Mouse (Mus musculus): ENCODE data around the gene Smox.
A peak's percentile ranks its signal among the peaks of the same experiment; 100 is the strongest.

Smox gene

DNA sequence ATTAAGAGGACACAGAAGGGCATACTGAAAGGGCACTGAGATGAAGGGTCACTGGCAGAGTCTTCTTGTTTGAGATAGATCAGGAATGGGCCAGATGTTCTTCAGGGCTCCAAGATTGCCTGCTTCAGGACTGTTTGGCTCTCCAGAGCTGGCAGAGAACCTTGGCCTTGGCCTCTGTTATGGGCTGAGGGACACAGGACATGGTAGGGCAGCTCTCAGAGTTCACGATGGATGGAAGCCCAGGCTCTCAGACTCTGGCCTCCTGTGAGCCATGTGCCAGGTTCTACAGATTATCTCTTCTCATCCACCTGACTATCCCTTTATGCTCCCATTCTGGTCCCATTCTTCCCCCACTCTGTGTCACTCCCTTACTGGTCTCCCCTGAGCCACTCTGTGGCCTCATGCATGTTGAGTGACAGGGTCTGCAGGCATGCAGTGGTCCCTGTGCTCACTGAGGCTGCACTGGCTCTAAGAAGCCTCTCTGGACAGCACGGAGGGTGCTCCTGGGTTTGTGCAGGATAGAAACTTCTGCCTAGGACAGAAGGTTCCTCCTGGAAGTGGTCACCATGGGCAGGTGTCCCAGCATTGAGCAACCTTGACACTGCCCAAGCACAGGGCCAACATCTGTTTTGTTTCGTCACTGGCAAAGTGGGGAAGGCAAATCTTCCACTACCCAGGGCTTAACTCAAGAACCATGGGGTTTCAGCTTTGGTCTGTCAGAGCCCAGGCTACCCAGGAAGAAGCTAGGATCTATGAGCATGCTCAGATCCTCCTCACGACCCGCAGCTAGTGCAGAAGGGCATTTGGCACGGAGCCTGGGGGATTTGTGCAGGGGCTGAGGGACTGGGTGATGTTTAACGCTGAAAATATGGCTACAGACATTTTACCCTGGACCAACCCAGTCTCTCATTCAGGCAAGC lies 60.7 kb downstream of the Smox start:
- DNase-seq (ENCODE audit: low read depth, low spot score): no peak

DNA sequence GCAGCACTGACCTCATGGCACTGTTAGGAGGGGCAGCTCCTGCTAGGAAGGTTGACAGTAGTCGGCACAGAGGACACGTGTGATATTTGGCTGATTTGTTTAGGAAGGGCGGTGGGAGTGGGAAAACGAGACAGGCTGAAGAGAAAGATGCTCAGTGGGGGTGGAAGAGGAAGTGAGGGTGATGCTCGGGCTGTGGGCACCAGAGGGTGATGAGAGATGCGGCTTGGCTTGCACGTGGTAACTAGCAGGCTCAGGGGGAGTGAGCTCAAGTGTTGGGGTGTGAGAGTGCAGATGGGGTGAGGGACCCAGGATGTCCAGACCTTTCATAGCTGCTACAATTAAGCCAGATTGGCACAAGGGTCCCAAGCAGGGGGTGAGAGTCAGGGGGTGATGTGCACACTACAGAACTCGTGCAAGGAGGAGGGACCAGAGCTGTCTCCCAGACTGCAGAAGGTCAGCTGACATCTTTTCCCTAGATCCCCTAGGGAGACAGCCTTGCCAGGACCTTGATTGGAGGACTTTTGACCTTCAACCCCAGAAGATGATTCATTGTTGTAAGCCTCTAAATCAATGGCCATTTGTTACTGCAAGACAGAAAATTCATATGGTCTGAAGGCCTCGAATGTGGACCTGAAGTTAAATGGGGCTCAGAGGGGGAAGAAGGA lies 61.6 kb downstream of the Smox start:
- no peak for DNase-seq (ENCODE audit: low read depth, low spot score)

DNA sequence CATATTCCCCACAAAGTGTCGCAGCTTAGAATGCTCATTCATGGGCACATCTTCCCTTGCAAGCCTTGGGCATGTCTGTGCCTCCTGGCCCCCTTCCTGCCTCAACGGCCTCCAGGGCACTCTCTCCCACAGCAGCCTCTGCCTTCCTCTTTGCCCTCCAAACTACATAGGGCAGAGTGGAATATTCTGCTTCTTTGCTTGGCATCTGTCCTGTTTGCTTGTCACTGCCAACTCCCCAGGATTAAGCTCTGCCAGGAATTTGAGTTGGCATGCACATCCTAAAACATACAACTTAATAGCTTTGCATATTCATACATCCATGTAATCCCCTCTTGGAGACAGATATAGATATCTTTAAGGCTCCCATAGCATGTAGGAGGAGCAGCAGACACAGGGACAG lies 66.6 kb downstream of the Smox start:
- no peak for DNase-seq (ENCODE audit: low read depth, low spot score)

DNA sequence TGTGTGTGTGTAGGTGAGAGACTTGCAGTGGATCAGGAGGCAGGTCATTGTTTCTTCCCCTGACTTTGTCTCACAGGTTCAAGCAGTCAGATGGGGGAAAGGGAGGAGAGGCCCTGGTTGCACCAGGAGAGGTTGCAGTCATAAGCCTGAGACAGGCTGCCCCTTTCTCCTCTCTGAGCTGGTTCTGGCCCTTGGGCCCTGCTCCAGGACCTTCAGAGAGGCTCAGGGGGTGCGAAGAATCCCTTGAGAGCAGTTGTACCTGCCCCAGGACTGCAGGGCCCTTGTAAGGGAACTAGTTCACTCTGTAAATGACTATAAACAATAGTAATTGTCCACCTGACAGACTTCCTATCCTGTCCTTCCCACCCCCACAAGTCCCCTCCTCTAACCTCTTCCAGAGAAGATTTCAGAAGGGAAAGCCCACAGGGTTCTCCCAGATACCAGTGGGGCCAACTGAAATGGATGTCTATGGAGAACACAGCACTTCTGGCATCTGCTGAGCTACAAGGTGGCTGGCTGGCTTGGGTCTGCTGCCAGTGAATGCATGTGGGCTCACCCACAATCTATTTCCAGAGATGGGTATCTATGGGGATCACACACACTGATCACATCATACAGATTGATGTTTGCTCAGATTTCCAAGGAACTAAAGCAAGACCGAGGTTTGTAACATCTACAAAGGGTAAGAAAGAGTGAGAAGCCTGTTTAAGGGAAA lies 69.1 kb downstream of the Smox start:
- no peak for DNase-seq (ENCODE audit: low read depth, low spot score)

DNA sequence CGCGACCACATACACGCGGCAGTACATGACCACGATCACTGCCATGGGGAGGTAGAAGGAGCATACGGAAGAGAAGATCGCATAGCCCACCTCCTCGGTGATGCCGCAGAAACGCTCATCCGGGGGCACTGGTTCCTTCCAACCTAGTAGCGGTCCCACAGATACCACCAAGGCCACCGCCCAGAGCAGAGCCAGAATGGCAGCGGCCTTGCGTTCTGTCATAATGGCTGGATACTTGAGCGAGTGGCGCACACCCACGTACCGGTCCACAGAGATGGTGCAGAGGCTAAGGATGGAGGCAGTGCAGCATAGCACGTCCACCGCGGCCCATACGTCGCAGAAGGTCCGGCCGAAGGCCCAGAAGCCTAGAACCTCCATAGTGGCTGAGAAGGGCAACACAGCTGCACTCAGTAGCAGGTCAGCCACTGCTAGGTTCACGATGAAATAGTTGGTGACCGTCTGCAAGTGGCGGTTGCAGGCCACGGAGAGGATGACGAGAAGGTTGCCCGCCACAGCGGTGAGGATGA lies 70.1 kb downstream of the Smox start:
- no peak for DNase-seq (ENCODE audit: low read depth, low spot score)

DNA sequence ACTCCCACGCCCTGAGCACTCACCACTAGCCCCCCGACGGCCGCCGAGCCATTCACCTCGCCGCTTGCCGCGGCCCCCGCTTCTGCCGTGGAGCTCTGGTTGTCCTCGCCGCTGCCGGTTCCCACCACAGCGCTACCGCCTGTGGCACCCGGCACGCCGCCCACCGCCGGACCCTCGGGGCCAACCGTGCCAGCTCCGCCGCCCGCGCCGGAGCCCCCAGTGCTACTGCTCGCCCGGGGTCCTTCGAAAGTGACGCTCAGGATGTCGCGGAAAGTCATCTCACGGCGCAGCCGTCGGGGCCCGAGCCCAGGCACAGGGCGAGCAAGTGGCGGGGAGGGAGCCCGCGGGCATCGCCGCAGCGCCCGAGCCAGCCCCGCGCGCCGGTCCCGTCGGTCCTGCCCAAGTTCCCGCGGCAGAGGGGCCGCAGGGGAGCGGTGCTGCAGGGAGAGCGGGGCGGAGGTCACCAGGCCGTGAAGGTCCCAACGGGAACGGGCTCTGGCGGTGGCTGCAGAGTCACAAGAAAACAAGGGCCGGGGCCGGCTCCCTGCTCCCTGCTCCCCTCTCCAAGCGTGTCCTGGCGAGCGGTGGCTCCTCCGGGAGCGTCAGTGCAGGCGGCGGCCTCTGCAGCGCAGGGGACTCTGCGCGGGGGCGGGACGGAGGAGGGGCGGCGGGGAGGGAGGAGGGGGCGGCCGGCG lies 70.7 kb downstream of the Smox start, which contains the start of gene Adra1d:
Adra1d (minus strand) TSS at position 393 of the 695 bp plus-strand sequence.
- DNase-seq (ENCODE audit: low read depth, low spot score): no peak

DNA sequence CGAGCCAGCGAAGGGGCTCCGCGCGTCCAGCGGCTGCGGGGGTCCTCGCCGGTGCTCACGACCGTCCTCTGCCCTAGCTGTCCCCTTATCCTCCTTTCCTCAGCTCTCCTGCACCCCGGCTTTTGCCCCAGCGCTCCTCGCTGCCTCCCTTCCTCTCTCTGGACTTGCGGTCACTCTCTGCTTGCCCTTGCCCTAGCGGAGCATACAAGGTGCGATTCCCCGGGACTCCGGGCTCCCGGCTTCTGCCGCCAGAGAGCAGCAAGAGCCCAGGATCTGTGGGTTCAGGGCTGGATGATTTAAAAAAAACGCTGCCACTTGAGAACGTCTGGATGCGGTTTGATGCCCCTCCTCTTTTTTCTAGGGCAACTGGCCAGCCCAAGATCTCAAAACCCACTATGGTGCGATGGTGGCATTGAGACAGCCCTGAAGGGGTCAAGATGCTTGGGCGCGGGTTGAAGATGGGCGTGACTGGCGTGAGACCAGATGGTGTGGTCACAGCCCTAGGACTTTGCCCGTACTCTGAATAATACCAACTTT lies 71.4 kb downstream of the Smox start:
- DNase-seq (ENCODE audit: low read depth, low spot score): peak; percentile 83

Measured in mesoderm, embryonic 11.5 days (tissue).